In genomic region chr3:137547414-137547877, GRCm38 (mm10) we compare ENCODE assay signal across 8 mouse cellular contexts.
DNase-seq lines count a peak whose midpoint lies in the region; ATAC-seq and TF ChIP-seq lines count a peak whose summit lies in the region.

No protein-coding gene starts in this region.

- 11% methylated on average over 12 of the region's 12 CpGs for WGBS in lung, embryonic 14.5 days
- WGBS in heart, embryonic 13.5 days = 6% methylated on average over 12 of the region's 12 CpGs

- peak overlapping the region; percentile 21; the same call in 1 of the 2 replicates for H3K9ac ChIP-seq in lung, embryonic 14.5 days
- peak overlapping the region; percentile 47 for H3K9ac ChIP-seq in heart, embryonic 13.5 days

- no peaks in the 10 kb centered on the region for H3K36me3 ChIP-seq in lung, embryonic 14.5 days (ENCODE audit: insufficient read depth)
- no peaks in the 10 kb centered on the region for H3K36me3 ChIP-seq in heart, embryonic 13.5 days

- peak; percentile 24 for DNase-seq in lung, embryonic 14.5 days
- DNase-seq in lung, postnatal 36 days = no peak
- DNase-seq in cerebellum, postnatal 36 days = peak; percentile 50 to 62
- peak; percentile 75 for DNase-seq in mesoderm, embryonic 11.5 days (ENCODE audit: low read depth, low spot score)
- no peak for DNase-seq in MN1 (ENCODE audit: low spot score)
- DNase-seq in thymus, postnatal 14 days = no peak
- no peak for DNase-seq in urinary bladder, postnatal 25 days (ENCODE audit: low spot score)

- H3K4me1 ChIP-seq in lung, embryonic 14.5 days (ENCODE audit: insufficient read depth) = no peaks in the 10 kb centered on the region
- 0 out of 2 replicates have a peak, but pooled peaks cover 11% of the 10 kb centered on the region for H3K4me1 ChIP-seq in heart, embryonic 13.5 days

- peak overlapping the region; percentile 46 for H3K4me2 ChIP-seq in lung, embryonic 14.5 days
- H3K4me2 ChIP-seq in heart, embryonic 13.5 days = peak overlapping the region; percentile 69

- H3K27me3 ChIP-seq in lung, embryonic 14.5 days (ENCODE audit: insufficient read depth, low read length) = no peaks in the 10 kb centered on the region
- H3K27me3 ChIP-seq in heart, embryonic 13.5 days (replicated peaks) = 0 out of 2 replicates have a peak, but pooled peaks cover 3% of the 10 kb centered on the region

- TF ChIP-seq CTCF in lung, embryonic 14.5 days (IDR thresholded peaks at IDR 0.05; ENCODE audit: low read depth) = no peak

- H3K9me3 ChIP-seq in lung, embryonic 14.5 days (ENCODE audit: low read depth, low read length) = no peaks in the 10 kb centered on the region
- no peaks in the 10 kb centered on the region for H3K9me3 ChIP-seq in heart, embryonic 13.5 days

- 0 out of 2 replicates have a peak overlapping the region, but pooled peaks have one; percentile 0 for H3K4me3 ChIP-seq in lung, embryonic 14.5 days (ENCODE audit: low read depth, low read length)
- H3K4me3 ChIP-seq in heart, embryonic 13.5 days = peak overlapping the region; percentile 41

- ATAC-seq in lung, embryonic 14.5 days (ENCODE audit: insufficient read depth) = peak; percentile 42; the same call in 1 of the 2 replicates
- no peak for ATAC-seq in heart, embryonic 13.5 days (ENCODE audit: extremely low read depth, insufficient number of reproducible peaks, low FRiP score, low TSS enrichment)

- H3K27ac ChIP-seq in lung, embryonic 14.5 days (ENCODE audit: low read depth) = no peak overlapping the region
- H3K27ac ChIP-seq in heart, embryonic 13.5 days (replicated peaks) = no peak overlapping the region; the same call in 1 of the 2 replicates

Comparison
In these comparisons a context has a peak if more than half of its experiments do, and no peak if none do; other contexts are left out.
1. DNase-seq: peak in lung, embryonic 14.5 days (single experiment), cerebellum, postnatal 36 days (2 of 2) and mesoderm, embryonic 11.5 days (single experiment); none in lung, postnatal 36 days (single experiment), MN1 (single experiment), thymus, postnatal 14 days (single experiment) and urinary bladder, postnatal 25 days (single experiment).